Mouse (Mus musculus) naive thymus-derived CD4-positive, alpha-beta T cell, adult 2 months (primary cell): ENCODE measurements around the gene Cpeb3.
"Not testable (repeated sequence)": the region's sequence is repeated elsewhere in the genome, so short reads cannot be mapped to it uniquely, and the experiment has no call there.

Experiments
- DNase-seq: peaks from one replicate; pipeline ENCODE4 v3.0.0-alpha.2; 2011; ENCODE audit warnings: low read depth

Cpeb3 gene

GRCm38 (mm10) chr19:37145846-37146245, 62.6 kb downstream of the Cpeb3 start:
- DNase-seq: no peak

GRCm38 (mm10) chr19:37145401-37145800, 63.0 kb downstream of the Cpeb3 start:
- no peak for DNase-seq

GRCm38 (mm10) chr19:37141623-37142022, 66.8 kb downstream of the Cpeb3 start:
- DNase-seq: no peak

- DNase-seq: no peak
Measured at GRCm38 (mm10) chr19:37137133-37137532, 71.3 kb downstream of the Cpeb3 start.

- not testable (repeated sequence) for DNase-seq
Measured at GRCm38 (mm10) chr19:37135459-37135858, 72.9 kb downstream of the Cpeb3 start.

GRCm38 (mm10) chr19:37133666-37134065, 74.7 kb downstream of the Cpeb3 start:
- no peak for DNase-seq

GRCm38 (mm10) chr19:37131660-37132059, 76.7 kb downstream of the Cpeb3 start:
- no peak for DNase-seq

- no peak for DNase-seq
Measured at GRCm38 (mm10) chr19:37128461-37128860, 79.9 kb downstream of the Cpeb3 start.

GRCm38 (mm10) chr19:37127018-37127567, 81.3 kb downstream of the Cpeb3 start:
- DNase-seq: no peak

- no peak for DNase-seq
Measured at GRCm38 (mm10) chr19:37124961-37125360, 83.4 kb downstream of the Cpeb3 start.

GRCm38 (mm10) chr19:37119281-37119680, 89.1 kb downstream of the Cpeb3 start:
- DNase-seq: no peak

GRCm38 (mm10) chr19:37115824-37116223, 92.6 kb downstream of the Cpeb3 start:
- DNase-seq: no peak

GRCm38 (mm10) chr19:37115374-37115773, 93.0 kb downstream of the Cpeb3 start:
- DNase-seq: no peak

GRCm38 (mm10) chr19:37111831-37112230, 96.6 kb downstream of the Cpeb3 start:
- DNase-seq: no peak

GRCm38 (mm10) chr19:37110494-37110893, 97.9 kb downstream of the Cpeb3 start:
- no peak for DNase-seq

GRCm38 (mm10) chr19:37109853-37110252, 98.5 kb downstream of the Cpeb3 start:
- no peak for DNase-seq

GRCm38 (mm10) chr19:37100689-37101088, 107.7 kb downstream of the Cpeb3 start:
- DNase-seq: no peak

GRCm38 (mm10) chr19:37095666-37096330, 112.6 kb downstream of the Cpeb3 start:
- no peak for DNase-seq

GRCm38 (mm10) chr19:37093181-37093580, 115.2 kb downstream of the Cpeb3 start:
- DNase-seq: no peak

- DNase-seq: no peak
Measured at GRCm38 (mm10) chr19:37090146-37091061, 118.0 kb downstream of the Cpeb3 start.

- DNase-seq: no peak
Measured at GRCm38 (mm10) chr19:37088043-37088748, 120.2 kb downstream of the Cpeb3 start.

GRCm38 (mm10) chr19:37084546-37084945, 123.9 kb downstream of the Cpeb3 start:
- no peak for DNase-seq
